7 mouse cellular contexts compared by ENCODE assay signal in genomic region chr5:114980122-114980748, GRCm38 (mm10). TPM values are rescaled to one million over a fixed set of nuclear protein-coding genes. Genes with fewer than 3 reads are reported as not detected.
DNase-seq lines count a peak whose midpoint lies in the region; ATAC-seq and TF ChIP-seq lines count a peak whose summit lies in the region.

No protein-coding gene starts in this region.

- no peak for ATAC-seq in G1E (ENCODE audit: extremely low read depth, insufficient number of reproducible peaks, low FRiP score, poor library complexity, severe bottlenecking)
- ATAC-seq in hindbrain, embryonic 12.5 days (ENCODE audit: low FRiP score) = no peak

- peak overlapping the region; percentile 44 for H3K9ac ChIP-seq in hindbrain, embryonic 12.5 days

- DNase-seq in G1E (ENCODE audit: low spot score) = no peak
- peak; percentile 34 for DNase-seq in embryo, embryonic 10.5 days (ENCODE audit: low spot score)
- DNase-seq in lung, postnatal 10 days = peak; percentile 52
- no peak for DNase-seq in natural killer cell, adult 2 months (ENCODE audit: low spot score in 2 of 2)
- DNase-seq in right cerebral cortex, adult 2 months (ENCODE audit: low spot score in 2 of 2) = no peak
- no peak for DNase-seq in adrenal gland, postnatal 10 days

- H3K27me3 ChIP-seq in G1E (ENCODE audit: insufficient read depth, low read length) = peaks cover 11% of the 10 kb centered on the region; the same call in 1 of the 2 replicates
- peaks cover 6% of the 10 kb centered on the region for H3K27me3 ChIP-seq in hindbrain, embryonic 12.5 days

- no peak overlapping the region for H3K27ac ChIP-seq in hindbrain, embryonic 12.5 days

- peaks cover 32% of the 10 kb centered on the region for H3K4me1 ChIP-seq in G1E (ENCODE audit: insufficient read depth, low read depth, low read length)
- H3K4me1 ChIP-seq in hindbrain, embryonic 12.5 days = peaks cover 11% of the 10 kb centered on the region

- H3K9me3 ChIP-seq in G1E (replicated peaks) = peaks cover 4% of the 10 kb centered on the region; the same call in 1 of the 2 replicates
- H3K9me3 ChIP-seq in hindbrain, embryonic 12.5 days (replicated peaks) = no peaks in the 10 kb centered on the region

- H3K36me3 ChIP-seq in G1E (replicated peaks) = no peaks in the 10 kb centered on the region
- no peaks in the 10 kb centered on the region for H3K36me3 ChIP-seq in hindbrain, embryonic 12.5 days

- H3K4me2 ChIP-seq in hindbrain, embryonic 12.5 days (replicated peaks) = peak overlapping the region; percentile 66

- 29% methylated on average over 16 of the region's 16 CpGs for WGBS in hindbrain, embryonic 12.5 days

- TF ChIP-seq CTCF in G1E (IDR thresholded peaks at IDR 0.05; ENCODE audit: low read depth, low read length) = no peak

- peak overlapping the region; percentile 68 for H3K4me3 ChIP-seq in G1E (ENCODE audit: low read depth, low read length)
- peak overlapping the region; percentile 23 for H3K4me3 ChIP-seq in hindbrain, embryonic 12.5 days

RNA-seq across cellular contexts. Expression of gene Hnf1a, which starts 9.3 kb away (rescaled TPM):
- total RNA-seq in G1E (2014; fragmentation: Nextera tagmentation) = not detected in 2 replicates
- total RNA-seq in G1E (2017) = 0.38 TPM in 1 of 2 replicates, not detected in the other
- polyA plus RNA-seq in G1E (2012) = 0.02 TPM in 1 of 2 replicates, not detected in the other
- polyA plus RNA-seq in hindbrain, embryonic 12.5 days (2016; fragmentation: Nextera tagmentation; extraction: Ambion mirVana) = 0.06 TPM in 1 of 2 replicates, not detected in the other
- 1 to 10 TPM; 1.7 to 3.3 TPM for total RNA-seq in adrenal gland, postnatal 10 days (2021)

RNA-seq across cellular contexts. Expression of gene Sppl3, which starts 30.7 kb away (rescaled TPM):
- 53.9 and 69.2 TPM in 2 replicates for total RNA-seq in G1E (2014; fragmentation: Nextera tagmentation)
- total RNA-seq in G1E (2017) = 31.8 and 35.9 TPM in 2 replicates
- polyA plus RNA-seq in G1E (2012) = 29.5 and 33.9 TPM in 2 replicates
- 27.5 and 31.1 TPM in 2 replicates for polyA plus RNA-seq in hindbrain, embryonic 12.5 days (2016; fragmentation: Nextera tagmentation; extraction: Ambion mirVana)
- total RNA-seq in adrenal gland, postnatal 10 days (2021) = 10 to 100 TPM; 54.7 to 63.1 TPM

RNA-seq across cellular contexts. Expression of gene 2210016L21Rik, which starts 38.3 kb away (rescaled TPM):
- total RNA-seq in G1E (2014; fragmentation: Nextera tagmentation) (30.0 and 30.2 TPM in 2 replicates), G1E (2017) (31.7 and 34.3 TPM in 2 replicates)
- 36.5 and 38.7 TPM in 2 replicates for polyA plus RNA-seq in G1E (2012)
- 66.7 and 72.0 TPM in 2 replicates for polyA plus RNA-seq in hindbrain, embryonic 12.5 days (2016; fragmentation: Nextera tagmentation; extraction: Ambion mirVana)
- total RNA-seq in adrenal gland, postnatal 10 days (2021) = 10 to 100 TPM; 34.3 to 35.8 TPM

RNA-seq across cellular contexts. Expression of gene Oasl1, which starts 57.2 kb away (rescaled TPM):
- total RNA-seq in G1E (2014; fragmentation: Nextera tagmentation) = 6.8 and 21.9 TPM in 2 replicates
- total RNA-seq in G1E (2017) = 4.2 and 5.4 TPM in 2 replicates
- polyA plus RNA-seq in G1E (2012) = 14.0 and 18.0 TPM in 2 replicates
- polyA plus RNA-seq in hindbrain, embryonic 12.5 days (2016; fragmentation: Nextera tagmentation; extraction: Ambion mirVana) = 0.13 and 0.17 TPM in 2 replicates
- total RNA-seq in adrenal gland, postnatal 10 days (2021) = 1 to 10 TPM in 1 of 2 experiments, under 1 TPM in 1; 0.70 to 1.5 TPM

Comparison
In these comparisons a context has a peak if more than half of its experiments do, and no peak if none do; other contexts are left out.
1. DNase-seq: peak in embryo, embryonic 10.5 days (single experiment) and lung, postnatal 10 days (single experiment); none in G1E (single experiment), natural killer cell, adult 2 months (0 of 2), right cerebral cortex, adult 2 months (0 of 2) and adrenal gland, postnatal 10 days (single experiment).